Mouse (Mus musculus) T-helper 1 cell (primary cell): ENCODE measurements around the gene Txnip.

Experiments used
- in situ Hi-C: fragments of 300-600 bp; cut with MboI, MseI; formaldehyde crosslinking; loops from one replicate; pipeline ENCODE4 v1.15.1; 2025; ENCODE audit warnings: high pct_unique_total_duplicates

Txnip gene

DNA sequence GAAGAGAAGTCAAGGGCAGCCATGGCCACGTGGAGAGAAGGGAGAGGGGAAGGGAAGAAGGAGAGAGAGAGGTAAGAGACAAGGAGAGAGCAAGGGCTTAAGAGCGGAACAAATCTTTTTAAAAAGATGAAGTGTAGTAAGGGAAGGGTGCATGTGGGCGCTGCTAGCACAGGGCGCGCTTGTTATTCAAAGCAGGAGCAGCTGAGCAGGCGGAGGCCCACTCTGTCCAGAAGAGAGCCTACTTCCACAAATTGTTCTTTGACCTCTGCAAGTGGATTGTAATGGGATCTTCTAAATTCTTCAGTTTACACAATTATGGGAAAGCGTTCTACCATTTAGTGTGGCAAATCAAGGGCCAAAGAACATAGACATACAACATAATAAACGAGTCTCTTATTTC is 10.8 kb downstream of the Txnip start:
- in situ Hi-C loops, result no loop called here

DNA sequence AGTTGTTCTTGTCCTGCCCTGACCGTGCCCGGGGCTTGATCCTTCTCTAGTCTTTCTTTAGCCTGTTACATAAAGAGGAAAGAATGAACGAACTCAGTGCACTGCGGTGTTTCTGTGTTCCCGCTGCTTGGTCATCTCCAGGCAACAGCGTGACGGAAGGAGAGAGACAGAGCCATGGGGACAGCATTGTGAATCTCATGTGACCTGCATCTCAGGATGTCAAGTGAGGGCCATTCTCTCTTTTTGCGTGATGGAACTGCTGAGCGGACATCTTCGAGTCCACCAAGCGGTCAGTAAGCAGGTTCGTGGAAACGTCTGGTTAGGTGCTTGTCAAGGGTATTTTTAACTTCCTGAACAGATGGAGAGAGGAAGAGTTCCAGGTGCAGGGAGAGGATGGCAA is 11.7 kb downstream of the Txnip start:
- in situ Hi-C loops, result no loop called here

DNA sequence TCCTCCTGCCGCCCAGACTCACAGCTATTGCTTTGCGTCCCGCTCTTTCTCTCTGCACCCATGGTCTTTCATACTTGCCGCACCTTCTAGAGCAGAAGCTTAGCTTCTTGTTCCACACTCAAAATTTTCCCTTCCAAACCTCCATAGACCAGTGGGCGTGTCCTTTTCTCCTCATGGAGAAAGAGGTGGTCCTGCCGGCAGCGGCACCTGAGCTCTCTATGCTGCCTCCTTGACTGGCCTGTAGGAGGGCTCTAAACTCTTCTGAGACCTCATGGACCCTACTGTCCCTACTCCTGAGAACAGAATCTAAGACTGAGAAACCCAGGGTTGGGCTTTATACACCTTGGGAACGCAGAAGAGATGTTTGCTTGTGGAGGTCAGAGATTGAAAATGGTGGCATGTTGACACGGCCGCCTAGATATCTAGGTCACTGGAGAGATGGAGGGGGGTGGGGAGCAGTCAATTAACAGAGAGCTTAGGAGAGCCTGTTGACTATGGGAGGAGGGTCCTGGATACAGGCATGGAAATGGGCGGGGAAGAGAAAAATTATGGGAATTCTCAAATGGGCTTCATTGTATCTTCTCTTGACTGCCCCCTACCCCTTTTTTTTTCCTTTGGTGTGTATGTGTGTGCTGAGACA is 12.3 kb downstream of the Txnip start:
- in situ Hi-C loops, result no loop called here

DNA sequence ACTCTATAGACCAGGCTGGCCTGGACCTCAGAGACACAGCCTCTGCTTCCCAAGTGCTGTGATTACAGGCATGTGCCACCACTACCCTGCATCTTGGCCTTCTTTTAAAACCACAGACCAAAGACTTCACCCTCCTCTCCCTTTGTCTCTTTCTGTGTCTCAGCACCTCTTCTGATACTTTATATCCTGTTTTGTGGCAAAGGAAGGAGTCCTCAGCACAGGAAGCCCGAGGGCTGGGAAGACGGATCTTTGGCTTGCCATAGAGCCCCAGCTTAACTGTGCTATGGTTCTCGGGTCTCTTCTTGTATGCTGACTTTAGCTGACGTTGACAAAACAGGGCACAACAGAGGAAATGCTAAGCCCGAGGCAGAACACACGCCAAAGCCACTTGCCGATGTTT is 12.9 kb downstream of the Txnip start:
- in situ Hi-C loops, result no loop called here

DNA sequence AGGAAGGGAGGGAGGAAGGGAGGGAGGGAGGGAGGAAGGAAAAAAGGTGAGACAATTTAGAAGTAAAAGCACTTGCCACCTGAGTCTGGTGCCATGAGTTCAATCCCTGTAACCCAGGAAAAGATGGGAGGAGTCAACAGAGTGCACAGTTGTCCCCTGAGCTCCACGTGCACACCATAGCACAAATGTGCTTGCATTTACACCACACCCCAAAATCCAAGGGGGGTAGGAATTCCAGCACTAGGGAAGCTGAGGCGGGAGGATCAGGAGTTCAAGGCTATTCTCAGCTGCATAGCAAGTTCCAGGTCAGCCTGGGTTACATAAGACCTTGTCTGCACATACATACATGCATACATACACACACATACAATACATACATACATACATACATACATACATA is 13.6 kb downstream of the Txnip start:
- in situ Hi-C loops, result no loop called here

DNA sequence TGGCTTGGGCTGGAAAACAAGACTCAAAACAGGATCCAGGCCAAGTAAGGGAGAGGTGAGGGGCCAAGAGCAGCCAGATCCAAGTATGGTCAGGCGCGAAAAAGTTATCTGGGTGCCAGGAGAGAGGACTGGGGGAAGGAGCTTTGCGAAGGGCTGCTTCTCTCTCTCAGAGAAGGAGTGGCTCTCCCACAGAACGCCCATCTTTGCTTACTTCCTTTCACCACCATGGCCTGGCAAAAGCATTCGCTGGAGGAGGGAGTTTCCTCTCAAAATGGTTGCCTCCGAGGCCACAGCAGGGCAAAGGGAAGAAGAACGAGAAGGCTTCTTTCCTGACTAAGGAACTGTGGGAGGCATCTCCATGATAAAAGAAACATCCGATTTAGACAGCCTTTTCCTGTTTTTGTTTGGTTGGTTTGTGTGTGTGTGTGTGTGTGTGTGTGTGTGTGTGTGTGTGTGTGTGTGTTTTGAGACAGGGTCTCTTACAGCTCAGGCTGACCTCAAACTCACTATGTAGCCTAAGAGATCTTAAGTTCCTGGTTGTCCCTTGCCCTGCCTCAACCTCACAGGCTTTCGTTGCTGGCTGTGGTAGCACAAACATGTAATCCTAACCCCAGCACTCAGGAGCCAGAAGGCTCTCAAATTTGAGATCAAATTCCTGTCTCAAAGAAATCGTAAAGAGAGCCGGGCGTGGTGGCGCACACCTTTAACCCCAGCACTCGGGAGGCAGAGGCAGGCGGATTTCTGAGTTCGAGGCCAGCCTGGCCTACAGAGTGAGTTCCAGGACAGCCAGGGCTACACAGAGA is 14.3 kb downstream of the Txnip start:
- in situ Hi-C loops, result no loop called here

DNA sequence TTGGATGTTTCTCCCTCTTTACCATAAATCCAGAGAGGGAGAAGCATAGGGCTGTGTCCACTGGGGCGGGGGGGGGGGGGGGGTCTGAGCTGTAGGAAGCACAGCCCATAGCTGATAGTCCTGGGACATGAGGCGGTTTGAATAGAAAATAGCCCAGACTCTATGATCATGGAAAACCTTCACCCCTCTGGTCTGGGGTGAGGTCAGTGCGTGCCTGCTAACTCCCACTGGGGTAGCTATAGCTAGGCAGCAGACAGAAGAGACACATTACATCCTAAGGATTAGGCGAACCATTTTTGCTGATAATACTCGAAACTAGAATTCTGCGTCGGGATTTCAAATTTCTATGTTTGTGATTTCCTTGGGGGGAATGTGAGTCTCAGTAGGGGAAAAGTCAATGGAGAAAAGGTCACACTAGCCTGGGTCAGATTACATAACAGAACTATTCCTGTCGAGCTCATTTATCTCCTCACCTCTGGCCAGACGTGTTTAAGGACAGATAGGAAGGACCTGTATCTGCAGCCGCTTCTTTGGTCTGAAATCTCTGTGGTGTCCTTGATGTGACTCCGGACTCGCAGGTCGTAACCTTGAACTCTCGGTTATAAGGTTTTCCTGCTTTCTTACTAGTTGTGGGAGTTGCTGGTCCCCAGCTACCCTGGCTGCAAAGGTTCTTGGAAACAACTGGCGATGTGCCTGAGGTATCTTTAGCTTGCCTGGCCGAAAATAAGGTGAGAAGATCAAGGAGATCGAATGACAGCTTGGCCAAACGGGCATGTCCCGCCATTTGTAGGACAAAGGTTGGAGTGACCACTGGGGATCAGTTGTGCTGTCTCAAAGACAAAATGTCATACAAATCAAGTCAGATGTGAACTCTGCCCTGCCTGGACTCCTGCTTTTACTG is 16.1 kb downstream of the Txnip start:
- in situ Hi-C loops, result no loop called here

DNA sequence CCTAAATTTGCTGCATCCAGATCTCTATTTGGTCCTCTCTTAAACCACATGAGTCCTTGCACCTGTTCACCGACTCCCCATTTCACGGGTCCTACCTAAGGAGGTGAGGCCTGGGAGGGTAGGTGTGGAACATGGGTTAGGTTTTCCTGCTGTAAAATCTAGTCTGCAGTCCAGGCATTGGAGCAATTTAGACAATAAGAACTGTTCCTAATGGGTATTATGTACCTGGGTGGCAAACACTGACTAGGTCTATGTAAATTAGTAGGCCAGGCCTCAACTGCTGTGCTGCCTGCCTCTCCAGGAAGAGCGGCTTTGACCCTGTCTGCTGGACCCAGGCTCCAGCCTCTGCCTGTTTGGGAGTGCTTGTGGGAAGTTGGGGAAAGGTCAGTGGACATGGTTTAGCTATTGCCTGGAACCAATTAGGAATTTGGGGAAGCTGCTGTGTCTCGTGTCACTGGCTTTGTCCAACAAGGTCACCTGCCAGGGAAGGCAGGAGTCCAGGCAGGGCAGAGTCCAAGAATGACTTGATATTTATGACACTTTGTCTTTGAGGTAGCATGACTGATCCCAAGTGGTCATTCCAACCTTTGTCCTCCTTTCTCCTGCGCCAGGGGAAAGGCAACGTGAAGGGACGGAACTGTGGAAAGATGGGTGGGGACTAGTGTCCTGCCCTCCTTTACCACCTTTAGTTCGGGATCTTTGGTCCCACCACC is 17.7 kb downstream of the Txnip start:
- in situ Hi-C loops, result loop anchor here (5.0 kb wide), 1 partner anchor 73 kb away; no protein-coding TSS in a partner anchor

DNA sequence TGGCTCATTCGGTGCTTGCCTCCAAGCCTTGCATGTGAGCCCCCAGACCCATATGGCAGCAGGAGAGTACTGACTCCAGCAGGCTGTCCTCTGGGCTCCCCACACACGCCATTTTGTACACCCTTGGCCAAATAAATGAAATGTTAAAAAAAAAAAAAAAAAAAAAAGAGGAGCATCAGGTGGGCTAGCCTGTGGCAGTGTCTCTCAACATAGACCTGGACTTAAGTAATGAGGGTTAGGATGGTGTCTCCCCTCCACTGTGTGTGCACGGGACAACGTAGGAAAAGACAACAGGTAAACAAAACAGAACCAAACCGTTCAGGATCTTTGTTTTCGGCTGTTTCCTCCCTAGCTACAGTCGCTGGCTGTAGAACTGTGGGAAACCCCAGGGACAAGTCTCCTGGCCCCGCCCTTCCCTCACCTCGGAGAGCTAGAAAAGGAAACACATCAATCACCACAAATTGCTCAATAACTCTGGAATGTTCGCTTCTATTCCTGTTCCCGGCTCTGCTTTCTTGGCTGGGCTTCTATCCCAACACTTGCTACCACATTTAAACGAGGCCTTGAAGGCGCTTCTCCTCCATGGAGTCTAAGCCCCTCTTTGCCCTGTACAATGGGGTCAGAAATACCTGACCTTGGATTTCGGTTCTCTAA is 18.4 kb downstream of the Txnip start:
- in situ Hi-C loops, result loop anchor here (5.0 kb wide), 1 partner anchor 74 kb away; no protein-coding TSS in a partner anchor

DNA sequence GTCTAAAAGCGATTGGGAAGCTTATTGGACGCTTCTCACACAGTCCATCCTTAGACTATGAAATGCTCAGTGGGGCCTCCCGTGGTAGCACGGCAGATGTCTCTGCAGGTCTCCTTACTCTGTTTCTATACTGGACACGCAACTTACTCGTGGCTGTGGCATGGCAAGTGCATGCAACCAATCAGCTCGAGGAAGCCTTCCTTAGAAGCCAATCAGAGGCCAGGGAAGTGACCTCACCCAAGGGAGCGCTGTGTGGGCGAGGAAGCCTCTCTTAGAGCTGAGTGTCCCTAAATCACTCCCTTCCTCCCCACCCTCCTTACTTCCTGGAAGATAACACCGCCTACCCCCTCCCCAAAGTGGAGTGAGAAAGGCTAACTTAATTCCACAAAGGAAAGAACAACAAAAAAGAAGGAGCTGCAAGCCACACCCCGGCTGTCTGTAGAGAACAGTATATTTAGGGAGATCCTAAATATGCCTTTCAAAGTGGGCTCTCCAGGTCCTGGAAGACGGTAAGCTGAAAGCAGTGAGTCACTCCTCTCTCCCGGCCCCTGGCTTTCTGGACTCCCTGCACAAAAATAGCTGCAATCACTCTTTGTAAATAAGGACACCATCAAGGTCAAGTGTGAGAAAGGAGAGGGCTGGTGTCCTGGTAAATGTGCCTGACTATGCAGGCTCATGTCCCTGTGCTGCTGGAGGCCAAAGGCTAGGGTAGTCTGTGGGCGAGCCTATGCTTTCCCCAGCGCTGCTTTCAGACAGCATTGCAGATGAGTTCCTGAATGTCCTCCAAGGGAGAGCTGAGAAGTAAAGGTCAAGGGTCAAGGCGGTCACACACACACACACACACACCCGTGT is 19.2 kb downstream of the Txnip start, which contains the start of gene Gm16253:
Gm16253 (plus strand) TSS at position 295 of the 852 bp plus-strand sequence.
- in situ Hi-C loops, result loop anchor here (5.0 kb wide), 1 partner anchor 75 kb away; no protein-coding TSS in a partner anchor

DNA sequence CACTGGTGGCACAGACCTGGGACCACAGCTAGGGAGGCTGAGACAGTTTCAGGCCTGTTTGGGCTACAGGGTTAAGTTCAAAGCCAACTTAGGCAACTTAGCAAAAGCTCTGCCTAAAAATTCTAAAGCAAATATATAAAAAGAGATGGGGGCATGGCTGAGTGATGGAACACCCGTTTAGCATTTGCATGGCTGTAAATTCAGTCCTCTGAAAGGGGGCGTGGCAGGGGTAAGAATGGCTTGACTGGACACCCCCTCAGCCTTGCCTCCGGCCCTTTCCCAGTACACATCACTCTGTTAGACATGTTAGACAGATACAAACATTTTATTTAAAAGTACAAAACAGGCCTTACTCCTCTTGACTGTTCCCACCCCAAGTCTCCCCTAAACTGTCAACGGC is 19.8 kb downstream of the Txnip start:
- in situ Hi-C loops, result loop anchor here (5.0 kb wide), 1 partner anchor 75 kb away; no protein-coding TSS in a partner anchor

DNA sequence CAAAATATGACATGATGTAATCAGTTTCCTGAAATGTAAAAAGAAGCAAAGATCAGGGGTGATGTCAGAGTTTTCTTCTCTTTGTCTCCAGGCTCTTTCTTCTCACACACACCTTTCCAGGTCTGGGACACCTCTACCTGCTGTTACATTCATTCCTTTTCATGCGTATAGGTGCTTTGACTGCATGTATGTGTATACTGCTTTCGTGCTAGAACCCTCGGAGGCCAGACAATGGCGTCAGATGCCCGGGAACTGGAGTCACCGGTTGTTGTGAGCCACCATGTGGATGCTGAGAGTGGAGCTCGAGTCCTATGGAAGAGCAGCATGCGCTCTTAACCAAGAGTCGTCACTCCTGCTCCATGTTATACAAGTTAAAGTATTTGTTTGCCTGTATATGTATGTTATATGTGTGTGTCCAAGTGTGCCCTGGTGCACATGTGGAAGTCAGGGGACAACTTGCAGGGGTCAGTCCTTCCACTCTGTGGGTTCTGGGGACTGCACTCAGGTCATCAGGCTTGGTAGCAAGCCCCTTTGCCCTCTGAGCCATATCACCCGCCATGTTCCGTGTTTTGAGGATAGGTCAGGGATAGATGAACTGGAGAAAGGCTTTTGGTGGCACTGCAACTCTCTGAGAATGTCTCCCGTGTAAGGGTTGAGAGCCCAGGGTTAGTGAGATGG is 20.9 kb downstream of the Txnip start:
- in situ Hi-C loops, result loop anchor here (5.0 kb wide), 1 partner anchor 76 kb away; no protein-coding TSS in a partner anchor

DNA sequence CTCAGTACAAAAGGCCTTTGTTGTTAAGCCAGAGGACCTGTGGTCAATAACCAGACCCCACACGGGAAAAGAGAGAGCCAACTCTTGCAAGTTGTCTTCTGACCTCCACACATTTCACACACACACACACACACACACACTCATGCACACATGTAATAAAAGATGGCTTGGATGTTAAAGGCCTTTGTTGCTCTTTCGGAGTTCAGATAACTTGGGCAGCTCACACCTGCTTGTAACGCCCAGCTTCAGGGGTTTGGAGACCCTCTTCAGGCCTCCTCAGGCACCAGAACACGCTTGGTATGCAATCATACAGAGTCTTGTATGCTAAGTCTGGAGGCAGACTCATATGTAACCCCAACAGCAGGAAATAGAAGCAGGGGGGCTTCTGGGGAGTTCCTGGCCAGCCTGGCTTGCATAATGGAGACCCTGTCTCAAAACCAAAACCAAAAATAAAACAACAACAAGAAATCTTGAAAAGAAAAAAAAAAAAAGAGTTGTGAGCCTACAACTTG is 21.5 kb downstream of the Txnip start:
- in situ Hi-C loops, result loop anchor here (5.0 kb wide), 1 partner anchor 77 kb away; no protein-coding TSS in a partner anchor

DNA sequence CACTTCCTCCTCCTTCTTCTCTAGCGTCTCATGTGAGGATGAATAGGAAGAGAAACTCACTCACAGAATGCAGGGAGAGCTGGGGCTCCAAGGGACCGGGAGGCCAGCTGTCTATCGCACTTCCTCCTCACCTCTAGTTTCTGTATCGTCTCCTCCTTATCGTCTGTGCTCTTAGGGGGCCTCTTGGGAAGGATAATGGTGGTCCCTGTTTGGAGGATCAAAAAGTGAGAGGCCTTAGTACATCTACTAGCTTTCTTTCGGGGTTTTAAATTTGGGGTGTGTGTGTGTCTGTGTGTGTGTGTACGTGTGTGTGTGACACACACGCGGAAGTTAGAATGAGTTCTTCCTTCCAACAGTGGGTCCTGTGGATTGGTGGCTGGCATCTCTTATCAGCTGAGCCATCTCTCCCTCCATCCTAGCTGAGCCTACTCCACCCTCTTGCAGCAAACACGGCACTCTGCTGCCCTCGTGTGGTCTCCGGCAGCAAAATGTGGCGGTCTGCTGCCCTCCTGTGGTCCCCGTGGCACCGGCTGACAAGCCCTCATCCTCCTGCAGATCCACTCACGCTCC is 22.2 kb downstream of the Txnip start:
- in situ Hi-C loops, result loop anchor here (5.0 kb wide), 3 partner anchors 38 to 78 kb away; no protein-coding TSS in a partner anchor

DNA sequence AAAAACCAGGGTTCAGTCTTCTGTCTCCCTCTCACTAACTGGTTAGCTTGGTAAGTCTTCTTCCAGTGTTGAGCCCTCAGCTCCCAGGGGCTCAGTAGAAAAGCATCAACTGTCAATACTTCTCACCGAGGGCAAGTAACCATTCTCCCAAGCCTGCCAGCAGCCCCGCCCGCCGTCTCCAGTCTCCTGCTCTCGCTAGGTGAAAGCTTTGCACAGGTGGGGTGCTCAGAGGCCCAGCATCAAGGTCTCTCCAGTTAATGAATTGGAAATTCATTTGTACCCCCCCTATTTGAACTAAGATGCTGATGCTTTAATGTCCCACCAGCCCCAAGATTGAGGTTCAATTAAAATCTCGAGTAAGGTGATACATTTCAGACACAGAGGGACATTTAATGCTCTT is 23.4 kb downstream of the Txnip start:
- in situ Hi-C loops, result loop anchor here (5.0 kb wide), 2 partner anchors 39 to 61 kb away; no protein-coding TSS in a partner anchor

DNA sequence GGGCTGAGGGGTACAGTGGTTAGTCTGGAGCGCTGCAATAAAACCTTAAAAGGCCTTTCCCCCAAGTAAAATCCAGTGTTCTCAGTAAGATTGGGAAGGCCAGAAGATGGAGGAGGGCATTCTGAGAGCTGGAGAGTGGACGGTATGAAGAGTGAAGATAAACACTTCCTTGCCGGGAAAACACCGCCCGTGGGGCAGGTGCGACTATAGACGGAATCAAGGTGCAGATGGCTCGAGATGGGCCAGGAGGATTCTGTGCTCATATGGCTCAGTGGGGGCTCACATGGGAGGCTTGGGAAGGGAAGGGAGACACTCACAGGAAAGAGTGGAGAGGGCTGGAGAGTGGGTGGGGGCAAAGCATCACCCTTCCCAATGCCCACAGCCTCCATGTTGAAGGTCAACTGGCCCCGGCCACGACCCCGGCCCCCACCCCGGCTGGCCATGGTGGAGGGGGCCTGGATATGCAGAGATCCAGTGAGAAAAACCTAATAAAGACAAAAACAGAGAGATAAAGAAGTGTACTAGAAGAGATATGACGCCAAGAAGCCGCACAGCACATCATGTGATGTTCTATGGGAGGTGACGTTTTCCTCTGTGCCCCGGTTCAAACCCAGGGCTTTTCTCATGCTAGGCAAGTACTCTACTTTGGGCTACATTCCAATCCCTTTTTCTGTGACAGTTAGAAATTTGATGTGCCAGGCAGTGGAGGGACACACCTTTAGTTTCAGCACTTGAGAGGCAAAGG is 24.2 kb downstream of the Txnip start:
- in situ Hi-C loops, result loop anchor here (5.0 kb wide), 2 partner anchors 40 to 60 kb away; no protein-coding TSS in a partner anchor

DNA sequence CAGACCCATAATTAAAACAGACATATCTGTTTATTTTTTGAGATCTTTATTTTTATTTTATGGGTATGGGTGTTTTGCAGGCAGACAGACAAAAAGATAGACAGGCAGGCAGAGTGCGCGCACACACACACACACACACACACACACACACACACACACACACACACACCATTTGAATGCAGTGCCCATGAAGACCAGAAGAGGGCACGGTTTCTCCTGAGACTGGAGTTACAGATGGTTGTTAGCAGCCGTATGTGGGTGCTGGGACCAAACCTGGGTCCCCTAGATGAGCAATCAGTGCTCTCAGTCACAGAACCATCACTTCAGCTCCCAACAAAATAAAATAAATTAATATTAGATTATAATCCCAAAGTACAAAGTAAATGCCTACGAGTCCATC is 25.6 kb downstream of the Txnip start:
- in situ Hi-C loops, result loop anchor here (5.0 kb wide), 2 partner anchors 41 to 59 kb away; no protein-coding TSS in a partner anchor
